Mouse (Mus musculus) skeletal muscle tissue, adult 2 months (tissue): ENCODE measurements around the gene Isg15.
"Not testable (repeated sequence)": the region's sequence is repeated elsewhere in the genome, so short reads cannot be mapped to it uniquely, and the experiment has no call there.

ENCODE experiments used
- DNase-seq: peaks from one replicate; pipeline ENCODE4 v3.0.0-alpha.2; 2012; ENCODE audit warnings: low read depth, low spot score

The Isg15 gene

DNA sequence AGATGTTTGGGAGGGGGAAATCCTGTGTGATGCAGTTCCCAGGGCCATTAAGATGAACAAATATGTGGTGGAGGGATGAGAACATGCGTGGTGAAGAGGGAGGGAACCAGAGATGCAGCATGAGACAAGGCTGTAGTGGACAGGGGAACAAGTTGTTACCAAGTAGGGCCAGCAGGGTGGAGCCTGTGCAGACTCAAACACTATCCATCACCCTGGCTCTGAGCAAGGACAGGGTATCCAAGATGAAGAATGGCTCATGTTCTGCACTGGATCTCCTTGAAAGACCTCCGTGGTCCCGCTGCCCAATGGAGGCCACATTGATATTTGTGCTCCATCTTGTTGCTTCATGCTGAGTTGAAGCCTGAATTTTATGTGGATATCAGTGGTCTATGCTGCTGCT is 45.8 kb downstream of the Isg15 start:
- DNase-seq = no peak

DNA sequence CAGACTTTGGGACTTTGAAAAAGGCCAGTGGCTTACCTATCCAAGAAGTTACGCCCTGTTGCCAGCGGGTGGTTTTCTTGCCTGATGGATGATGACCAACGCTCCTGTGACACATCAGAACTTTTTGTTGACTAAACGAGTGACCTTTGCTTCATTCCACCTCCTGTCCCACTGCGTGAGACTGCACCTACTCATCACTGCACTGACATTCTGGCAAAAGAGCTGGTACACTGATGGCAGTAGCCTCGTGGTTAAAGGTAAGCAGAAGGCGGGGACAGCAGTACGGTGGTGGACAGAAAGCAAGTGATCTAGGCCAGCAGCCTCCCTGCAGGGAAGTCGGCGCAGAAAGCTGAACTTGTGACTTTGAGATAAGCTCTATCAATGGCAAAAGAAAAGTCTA is 49.7 kb downstream of the Isg15 start:
- not testable (repeated sequence) for DNase-seq
